Mouse (Mus musculus) liver, embryonic 15.5 days (tissue): Measurements from ENCODE around the gene Hepacam2. TPM values are rescaled to one million over a fixed set of nuclear protein-coding genes. Genes with fewer than 3 reads are reported as not detected.

ENCODE experiments used
- ATAC-seq: fragments of 200-750 bp; cut with Nextera tagmentation; 2 replicates; pipeline ENCODE4 v1.8.0; 2017; ENCODE audit warnings: moderate number of reproducible peaks, mild to moderate bottlenecking, moderate library complexity; ENCODE audit not compliant: insufficient read depth
- H3K27ac ChIP-seq: fragments of 300-500 bp; sonication (generic); replicated peaks from 2 replicates; pipeline ENCODE4 v1.5.1; 2015; ENCODE audit warnings: mild to moderate bottlenecking, inconsistent platforms
- H3K27me3 ChIP-seq: fragments of 300-500 bp; sonication (generic); 2 replicates; pipeline ENCODE4 v1.6.1; 2015; ENCODE audit warnings: mild to moderate bottlenecking, inconsistent platforms
- H3K36me3 ChIP-seq: fragments of 300-500 bp; sonication (generic); replicated peaks from 2 replicates; pipeline ENCODE4 v1.6.1; 2015; ENCODE audit warnings: moderate library complexity, mild to moderate bottlenecking, inconsistent platforms
- H3K4me1 ChIP-seq: fragments of 300-500 bp; sonication (generic); replicated peaks from 2 replicates; pipeline ENCODE4 v1.6.1; 2015; ENCODE audit warnings: inconsistent platforms
- H3K4me2 ChIP-seq: fragments of 300-500 bp; sonication (generic); 2 replicates; pipeline ENCODE4 v1.6.1; 2015; ENCODE audit warnings: moderate library complexity, mild to moderate bottlenecking, inconsistent platforms
- H3K4me3 ChIP-seq: fragments of 300-500 bp; sonication (generic); replicated peaks from 2 replicates; pipeline ENCODE4 v1.5.1; 2015; ENCODE audit warnings: mild to moderate bottlenecking, inconsistent platforms
- H3K9ac ChIP-seq: fragments of 300-500 bp; sonication (generic); 2 replicates; pipeline ENCODE4 v1.6.1; 2015; ENCODE audit warnings: moderate library complexity, mild to moderate bottlenecking, inconsistent platforms
- H3K9me3 ChIP-seq: fragments of 300-500 bp; sonication (generic); replicated peaks from 2 replicates; pipeline ENCODE4 v1.6.1; 2016; ENCODE audit warnings: inconsistent platforms
- WGBS: fragments of 180-500 bp; shearing (Covaris S2); methylation state at CpG from one replicate; pipeline ENCODE4 v1.1.7; 2015; ENCODE audit warnings: mixed read lengths; ENCODE audit not compliant: insufficient replicate concordance; 5-methylcytosine and 5-hydroxymethylcytosine counted together
- polyA plus RNA-seq: library from polyadenylated mRNA; unstranded; fragments of >200 nt; fragmentation: Nextera tagmentation; extraction: Ambion mirVana; gene quantifications from 2 replicates; pipeline ENCODE4 v1.2.1, GENCODE M21; 2015

The Hepacam2 gene
- polyA plus RNA-seq, 1 experiment from 2014 or later = not detected

DNA sequence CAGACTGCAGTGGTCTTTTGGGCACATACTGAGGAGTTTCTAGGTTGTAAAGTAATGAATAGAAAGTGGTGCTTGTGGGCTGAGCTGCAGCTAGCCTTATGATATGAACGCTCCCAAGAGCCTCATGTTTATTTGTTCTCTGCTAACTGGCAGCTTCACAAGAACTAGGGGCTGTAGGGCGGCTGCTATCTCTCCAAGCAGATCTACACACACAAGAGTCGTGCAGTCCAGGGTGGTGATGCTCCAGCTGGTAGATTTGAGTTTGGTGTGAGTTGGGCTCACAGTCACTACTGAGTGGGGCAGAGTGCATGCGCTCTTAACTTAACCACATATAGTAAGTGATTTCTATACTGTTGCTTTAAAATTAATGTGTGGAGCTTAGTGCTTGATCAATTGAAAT, 9.0 kb upstream of the Hepacam2 start:
- no peaks in the 10 kb centered on the region for H3K27me3 ChIP-seq
- H3K4me2 ChIP-seq = no peak overlapping the region
- no peak overlapping the region for H3K9ac ChIP-seq
- 42% methylated on average over 4 of the region's 4 CpGs for WGBS
- ATAC-seq = no peak
- no peaks in the 10 kb centered on the region for H3K36me3 ChIP-seq
- no peaks in the 10 kb centered on the region for H3K9me3 ChIP-seq
- H3K4me1 ChIP-seq = no peaks in the 10 kb centered on the region
- H3K27ac ChIP-seq = no peak overlapping the region
- H3K4me3 ChIP-seq = no peak overlapping the region

DNA sequence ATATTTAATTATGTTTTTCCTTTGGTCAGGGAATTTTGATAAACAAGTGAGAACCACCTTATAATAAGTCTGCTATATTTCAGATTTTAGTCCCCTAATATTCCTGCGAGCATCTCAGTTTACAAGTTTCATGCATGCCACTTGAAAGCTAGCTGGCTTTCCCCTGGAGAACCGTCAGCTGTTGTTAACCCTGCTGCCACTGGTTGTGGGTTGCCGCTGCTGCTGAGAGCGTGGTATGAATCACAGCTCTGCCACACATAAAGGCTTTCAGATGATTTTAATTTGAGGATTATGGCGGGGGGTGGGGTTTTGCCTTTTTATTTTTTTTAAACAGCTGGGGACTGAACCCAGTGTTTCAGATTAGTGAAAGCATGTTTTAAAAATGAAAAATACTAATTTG, 7.2 kb upstream of the Hepacam2 start:
- Histone ChIP-seq H3K36me3 (no peaks in the 10 kb centered on the region), H3K4me3 (no peak overlapping the region), H3K9ac (no peak overlapping the region), H3K9me3 (no peaks in the 10 kb centered on the region), H3K27me3 (no peaks in the 10 kb centered on the region), H3K4me2 (no peak overlapping the region), H3K27ac (no peak overlapping the region), H3K4me1 (no peaks in the 10 kb centered on the region)
- ATAC-seq = no peak
- WGBS = 64% methylated on average over 5 of the region's 5 CpGs

DNA sequence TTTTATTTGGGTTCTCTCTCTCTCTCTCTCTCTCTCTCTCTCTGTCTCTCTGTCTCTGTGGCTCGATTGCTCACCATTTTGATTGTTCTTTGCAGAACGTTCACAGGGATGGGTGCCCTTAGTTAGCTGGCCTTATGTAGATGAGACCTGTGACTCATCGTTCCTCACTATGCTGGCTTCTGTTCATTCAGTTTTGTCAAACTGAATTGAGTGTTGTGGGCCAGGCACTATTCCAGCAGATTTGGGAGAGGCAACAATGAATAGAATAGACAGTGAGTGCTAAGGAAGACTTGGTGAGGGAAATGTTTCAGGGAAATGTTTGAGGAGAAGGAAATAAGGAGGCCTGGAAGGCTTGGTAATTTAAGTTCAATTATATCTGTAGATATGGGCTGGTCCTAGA, 2.2 kb upstream of the Hepacam2 start:
- H3K27me3 ChIP-seq = no peaks in the 10 kb centered on the region
- H3K9me3 ChIP-seq = no peaks in the 10 kb centered on the region
- H3K4me1 ChIP-seq = peaks cover 12% of the 10 kb centered on the region
- no peaks in the 10 kb centered on the region for H3K36me3 ChIP-seq
- no peak for ATAC-seq
- WGBS = 61% methylated on average over 3 of the region's 3 CpGs
- no peak overlapping the region for H3K9ac ChIP-seq
- H3K27ac ChIP-seq = no peak overlapping the region
- H3K4me3 ChIP-seq = no peak overlapping the region
- H3K4me2 ChIP-seq = no peak overlapping the region

DNA sequence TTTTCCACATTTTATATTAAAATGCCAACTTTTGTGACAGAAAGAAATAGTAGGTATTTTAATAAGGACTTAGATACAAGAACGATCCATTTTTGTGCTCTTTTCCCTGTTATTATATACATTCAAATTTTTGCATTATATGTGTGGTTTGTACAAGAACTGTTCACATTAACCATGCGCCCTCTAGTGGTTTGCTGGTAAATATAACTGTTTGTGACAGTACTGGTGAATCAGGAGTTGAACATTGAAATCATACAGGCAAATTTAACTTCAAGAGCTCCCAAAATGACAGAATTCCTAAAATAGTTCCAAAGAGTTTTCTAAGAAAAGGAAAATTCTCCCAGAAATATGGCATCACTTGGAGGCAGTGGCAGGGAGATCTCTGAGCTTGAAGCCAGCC, 1.9 kb downstream of the Hepacam2 start:
- H3K9me3 ChIP-seq = no peaks in the 10 kb centered on the region
- H3K4me3 ChIP-seq = no peak overlapping the region
- no peak overlapping the region for H3K27ac ChIP-seq
- ATAC-seq = no peak
- peaks cover 12% of the 10 kb centered on the region for H3K4me1 ChIP-seq
- no peak overlapping the region for H3K4me2 ChIP-seq
- no peak overlapping the region for H3K9ac ChIP-seq
- 3% methylated on average over 2 of the region's 2 CpGs for WGBS
- no peaks in the 10 kb centered on the region; the same call in 1 of the 2 replicates for H3K27me3 ChIP-seq
- no peaks in the 10 kb centered on the region for H3K36me3 ChIP-seq

DNA sequence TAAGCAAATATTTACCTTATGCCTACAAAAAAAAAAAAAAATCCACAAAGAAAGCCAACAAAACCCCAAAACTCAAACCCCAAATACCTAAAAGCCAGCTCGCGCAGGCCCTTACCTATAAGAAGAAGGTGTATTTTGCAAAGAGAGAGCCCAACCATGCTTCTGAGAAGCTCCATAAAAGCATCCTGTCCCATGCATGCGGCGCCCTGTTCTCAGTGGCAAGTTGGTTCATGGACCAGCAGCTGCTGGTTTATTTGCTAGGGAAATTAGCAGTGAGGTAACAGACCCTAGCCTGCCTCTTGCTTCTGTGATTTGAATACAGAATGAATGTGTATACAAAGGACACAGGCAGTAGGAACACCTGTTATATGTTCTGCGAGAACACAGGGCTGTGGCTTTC, 3.8 kb downstream of the Hepacam2 start:
- Histone ChIP-seq H3K36me3 (no peaks in the 10 kb centered on the region), H3K9me3 (no peaks in the 10 kb centered on the region), H3K4me1 (peaks cover 8% of the 10 kb centered on the region), H3K27ac (no peak overlapping the region), H3K27me3 (no peaks in the 10 kb centered on the region; the same call in 1 of the 2 replicates), H3K9ac (no peak overlapping the region), H3K4me2 (no peak overlapping the region), H3K4me3 (no peak overlapping the region)
- 63% methylated on average over 5 of the region's 5 CpGs for WGBS
- ATAC-seq = no peak

DNA sequence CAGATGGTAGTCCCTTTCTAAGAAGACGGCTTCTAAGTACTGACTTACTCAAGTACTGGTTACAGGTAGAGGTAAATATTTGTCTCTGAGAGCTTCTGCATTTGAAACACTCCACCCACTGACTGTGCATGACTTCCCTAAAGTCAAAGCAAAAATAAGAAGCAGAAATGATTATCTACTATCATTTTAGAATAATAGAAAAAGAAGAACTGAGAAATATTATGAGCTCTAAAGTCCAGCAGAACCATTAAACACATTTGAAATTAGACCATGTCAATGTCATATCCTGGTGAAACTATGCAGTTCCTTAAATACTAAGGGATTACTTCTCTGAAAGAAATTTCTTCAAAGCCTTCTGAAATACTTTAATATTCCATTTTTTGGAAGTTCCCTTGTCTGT, 10.7 kb downstream of the Hepacam2 start:
- Histone ChIP-seq H3K4me2 (no peak overlapping the region), H3K9me3 (no peaks in the 10 kb centered on the region), H3K4me3 (no peak overlapping the region), H3K36me3 (no peaks in the 10 kb centered on the region), H3K9ac (no peak overlapping the region), H3K4me1 (no peaks in the 10 kb centered on the region), H3K27ac (no peak overlapping the region), H3K27me3 (no peaks in the 10 kb centered on the region)
- no peak for ATAC-seq
- WGBS = 55% methylated on average over 1 of the region's 1 CpGs

DNA sequence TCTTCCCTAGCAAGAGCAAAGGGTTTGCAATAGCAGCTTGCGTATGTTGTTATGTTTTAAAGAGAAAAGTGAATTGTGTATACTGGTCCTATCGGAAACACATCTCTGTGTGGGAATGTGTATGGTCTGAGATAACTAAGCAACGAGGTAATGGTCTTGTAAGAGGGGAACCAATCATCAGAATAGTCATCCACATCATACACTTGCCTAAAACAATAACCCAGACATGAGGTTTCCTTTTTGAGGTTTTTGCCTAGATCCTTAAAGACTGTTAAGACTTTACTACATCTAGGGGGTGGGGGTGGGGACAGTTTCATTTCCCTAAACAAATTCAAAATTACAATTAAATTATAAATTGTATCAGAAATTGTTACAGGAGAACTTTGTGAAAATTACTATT, 13.0 kb downstream of the Hepacam2 start:
- no peak for ATAC-seq
- Histone ChIP-seq H3K9me3 (no peaks in the 10 kb centered on the region), H3K4me2 (no peak overlapping the region), H3K4me1 (no peaks in the 10 kb centered on the region), H3K27me3 (no peaks in the 10 kb centered on the region), H3K4me3 (no peak overlapping the region), H3K9ac (no peak overlapping the region), H3K27ac (no peak overlapping the region), H3K36me3 (no peaks in the 10 kb centered on the region)
- WGBS = 48% methylated on average over 3 of the region's 3 CpGs

DNA sequence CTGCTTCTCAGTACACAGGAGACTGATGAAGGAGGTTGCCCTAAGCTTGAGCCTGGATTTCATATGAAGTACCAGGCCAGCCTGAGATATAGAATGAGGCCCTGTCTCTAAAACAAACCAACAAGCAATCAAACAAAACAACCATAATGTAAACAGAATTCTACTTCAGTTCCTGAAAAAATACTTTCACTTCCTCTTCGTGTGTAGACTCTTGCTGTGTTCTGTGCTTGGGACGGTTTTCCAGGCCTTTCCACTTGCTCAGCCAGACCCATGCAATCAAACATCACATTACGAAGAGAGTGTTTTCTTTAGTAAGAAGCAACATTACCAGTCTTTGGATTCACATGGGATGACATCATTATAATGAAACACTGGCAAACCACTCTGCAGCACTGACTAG, 16.4 kb downstream of the Hepacam2 start:
- Histone ChIP-seq H3K4me2 (no peak overlapping the region), H3K4me1 (no peaks in the 10 kb centered on the region), H3K9me3 (no peaks in the 10 kb centered on the region), H3K27ac (no peak overlapping the region), H3K4me3 (no peak overlapping the region), H3K9ac (no peak overlapping the region), H3K36me3 (no peaks in the 10 kb centered on the region), H3K27me3 (no peaks in the 10 kb centered on the region)
- no peak for ATAC-seq
- WGBS = 35% methylated on average over 3 of the region's 3 CpGs

DNA sequence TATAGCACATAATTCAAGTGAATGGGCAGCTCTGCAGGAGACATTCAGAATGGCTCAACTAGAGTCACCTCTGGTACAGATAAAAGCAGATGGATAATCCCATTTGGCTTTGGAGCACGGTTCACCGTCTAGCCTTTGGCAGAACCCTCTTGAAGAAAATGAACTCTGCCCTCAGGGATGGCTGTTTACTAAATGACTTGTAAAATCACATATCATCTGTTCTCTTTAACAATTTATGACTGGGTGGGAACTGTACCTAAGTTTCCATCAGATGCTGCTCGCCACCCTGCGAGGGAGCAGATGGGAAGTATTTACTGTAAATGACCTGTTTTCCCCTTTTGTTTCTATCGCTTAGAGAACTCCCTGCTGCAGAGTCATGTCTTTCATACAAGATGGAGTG, 18.2 kb downstream of the Hepacam2 start:
- H3K4me3 ChIP-seq = no peak overlapping the region
- no peak overlapping the region for H3K9ac ChIP-seq
- no peaks in the 10 kb centered on the region for H3K36me3 ChIP-seq
- WGBS = 60% methylated on average over 5 of the region's 5 CpGs
- no peak overlapping the region for H3K27ac ChIP-seq
- H3K4me1 ChIP-seq = no peaks in the 10 kb centered on the region
- H3K27me3 ChIP-seq = no peaks in the 10 kb centered on the region
- no peaks in the 10 kb centered on the region for H3K9me3 ChIP-seq
- H3K4me2 ChIP-seq = no peak overlapping the region
- no peak for ATAC-seq

DNA sequence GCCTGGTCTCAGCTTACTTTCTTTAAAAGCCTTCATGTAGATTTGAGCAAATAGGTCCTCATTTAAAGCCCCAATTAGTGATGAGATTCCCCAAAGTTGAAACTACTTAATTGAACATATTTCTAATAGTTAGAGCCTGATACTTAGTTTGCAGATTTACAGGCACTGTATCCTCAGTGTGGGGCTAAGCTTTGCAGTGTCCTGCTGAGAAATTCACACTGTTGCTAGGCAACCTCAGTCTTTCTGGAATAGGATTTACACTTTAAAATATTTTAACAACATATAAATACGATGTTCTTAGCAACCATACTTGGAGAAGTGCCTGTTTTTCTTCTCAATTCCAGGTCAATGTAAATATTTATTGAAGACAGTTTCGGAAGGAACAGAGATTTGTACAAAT, 21.8 kb downstream of the Hepacam2 start:
- Histone ChIP-seq H3K36me3 (no peaks in the 10 kb centered on the region), H3K4me3 (no peak overlapping the region), H3K9me3 (no peaks in the 10 kb centered on the region), H3K27me3 (no peaks in the 10 kb centered on the region), H3K9ac (no peak overlapping the region), H3K4me1 (no peaks in the 10 kb centered on the region), H3K4me2 (no peak overlapping the region), H3K27ac (no peak overlapping the region)
- WGBS = 38% methylated on average over 2 of the region's 2 CpGs
- ATAC-seq = no peak

DNA sequence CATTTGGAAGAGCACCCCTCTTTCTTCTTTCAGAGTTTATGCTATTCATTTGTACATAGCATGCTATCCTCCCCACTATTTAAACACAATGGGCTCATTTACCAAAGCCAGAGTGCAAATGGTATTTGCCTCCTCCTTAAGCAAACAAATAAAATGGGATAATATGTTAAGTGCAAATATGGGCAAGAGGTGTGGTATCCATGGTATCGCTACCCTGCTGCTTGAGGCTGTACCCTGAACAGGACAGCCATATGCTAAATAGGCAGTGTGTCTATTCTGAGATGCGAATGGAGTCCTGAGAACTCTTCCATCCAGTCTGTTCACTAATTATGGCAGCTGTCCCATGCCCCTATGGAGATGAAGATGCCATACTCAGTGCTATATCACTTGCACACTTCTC, 27.4 kb downstream of the Hepacam2 start:
- no peak overlapping the region for H3K27ac ChIP-seq
- no peak overlapping the region for H3K4me3 ChIP-seq
- 56% methylated on average over 2 of the region's 2 CpGs for WGBS
- H3K27me3 ChIP-seq = no peaks in the 10 kb centered on the region
- H3K36me3 ChIP-seq = no peaks in the 10 kb centered on the region
- H3K4me1 ChIP-seq = no peaks in the 10 kb centered on the region
- H3K9ac ChIP-seq = no peak overlapping the region
- no peak for ATAC-seq
- H3K9me3 ChIP-seq = no peaks in the 10 kb centered on the region
- H3K4me2 ChIP-seq = no peak overlapping the region

DNA sequence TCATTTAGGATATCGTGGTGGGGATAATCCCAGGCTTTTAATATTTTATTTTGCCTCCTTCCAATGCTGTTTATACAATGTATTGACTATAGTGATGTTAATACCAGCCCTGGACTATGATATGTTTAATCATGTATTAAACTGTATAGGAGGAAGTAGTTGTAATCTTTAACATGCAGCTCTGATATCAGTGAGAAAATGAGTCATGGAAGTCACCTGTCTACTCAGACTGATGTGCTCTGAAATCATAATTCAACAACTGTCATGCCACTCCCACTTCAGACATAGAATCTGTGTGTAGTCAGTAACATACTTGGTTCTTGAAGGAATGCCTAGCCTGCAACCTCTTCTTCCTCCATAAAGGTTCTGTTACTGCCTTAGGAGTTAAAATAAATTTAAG, 29.5 kb downstream of the Hepacam2 start:
- Histone ChIP-seq H3K27me3 (no peaks in the 10 kb centered on the region), H3K4me3 (no peak overlapping the region), H3K9me3 (no peaks in the 10 kb centered on the region), H3K36me3 (no peaks in the 10 kb centered on the region), H3K27ac (no peak overlapping the region), H3K9ac (no peak overlapping the region), H3K4me1 (no peaks in the 10 kb centered on the region), H3K4me2 (no peak overlapping the region)
- WGBS = 44% methylated on average over 1 of the region's 1 CpGs
- ATAC-seq = no peak
